Mouse (Mus musculus) kidney, postnatal 0 days (tissue): ENCODE measurements at regions not wholly inside any gene's neighbourhood (a gene's known extent, or its start where the extent isn't known, plus 50 kb on each side); places are given as distances from the start of the nearest gene placed in this dataset.

Experiments used
- ATAC-seq: fragments of 200-750 bp; cut with Nextera tagmentation; replicated peaks from 2 replicates; pipeline ENCODE4 v1.8.0; 2017; ENCODE audit warnings: low read depth, moderate number of reproducible peaks, moderate TSS enrichment, moderate library complexity; ENCODE audit not compliant: low FRiP score
- DNase-seq: peaks from one replicate; pipeline ENCODE4 v3.0.0-alpha.2; 2016; ENCODE audit warnings: low spot score
- H3K27ac ChIP-seq: fragments of 300-500 bp; sonication (generic); 2 replicates; pipeline ENCODE4 v1.5.1; 2014; ENCODE audit warnings: mild to moderate bottlenecking
- H3K27me3 ChIP-seq: fragments of 300-500 bp; sonication (generic); 2 replicates; pipeline ENCODE4 v1.6.1; 2014; ENCODE audit warnings: low read length, mixed read lengths; ENCODE audit not compliant: insufficient read depth
- H3K36me3 ChIP-seq: fragments of 300-500 bp; sonication (generic); 2 replicates; pipeline ENCODE4 v1.6.1; 2014; ENCODE audit warnings: low read length, mixed read lengths; ENCODE audit not compliant: insufficient read depth
- H3K4me1 ChIP-seq: fragments of 300-500 bp; sonication (generic); replicated peaks from 2 replicates; pipeline ENCODE4 v1.6.1; 2014; ENCODE audit warnings: antibody characterized with exemption, low read length, mixed read lengths; ENCODE audit not compliant: insufficient read depth
- H3K4me2 ChIP-seq: fragments of 300-500 bp; sonication (generic); 2 replicates; pipeline ENCODE4 v1.6.1; 2014; ENCODE audit warnings: mild to moderate bottlenecking, low read length, moderate library complexity, mixed read lengths
- H3K4me3 ChIP-seq: fragments of 300-500 bp; sonication (generic); replicated peaks from 2 replicates; pipeline ENCODE4 v1.5.1; 2014; ENCODE audit warnings: low read depth, low read length
- H3K9ac ChIP-seq: fragments of 300-500 bp; sonication (generic); 2 replicates; pipeline ENCODE4 v1.6.1; 2014; ENCODE audit warnings: low read depth, low read length
- H3K9me3 ChIP-seq: fragments of 300-500 bp; sonication (generic); replicated peaks from 2 replicates; pipeline ENCODE4 v1.6.1; 2016; ENCODE audit warnings: low read length, inconsistent platforms, mixed read lengths
- CTCF ChIP-seq: IDR thresholded peaks from 2 replicates; pipeline ENCODE4 v1.5.1; 2016; ENCODE audit warnings: antibody characterized with exemption, low read depth, mild to moderate bottlenecking, moderate library complexity
- WGBS: fragments of 180-500 bp; shearing (Covaris S2); extraction: QIAGEN DNeasy Blood & Tissue Kit; methylation state at CpG from one replicate; pipeline ENCODE4 v1.1.7; 2014; 5-methylcytosine and 5-hydroxymethylcytosine counted together

- Histone ChIP-seq H3K9ac (no peak overlapping the region), H3K27ac (no peak overlapping the region), H3K4me1 (no peaks in the 10 kb centered on the region), H3K27me3 (no peaks in the 10 kb centered on the region), H3K9me3 (no peaks in the 10 kb centered on the region), H3K4me2 (no peak overlapping the region), H3K36me3 (no peaks in the 10 kb centered on the region), H3K4me3 (no peak overlapping the region)
- TF ChIP-seq CTCF, result no peak
- ATAC-seq (no peak), DNase-seq (no peak)
- 78% methylated on average over 7 of the region's 7 CpGs for WGBS
Measured at GRCm38 (mm10) chr4:56627206-56627605, 112.7 kb upstream of the Gm26657 start.

GRCm38 (mm10) chr4:56621782-56622181 lies 118.1 kb upstream of the Gm26657 start:
- TF ChIP-seq CTCF, result no peak
- ATAC-seq, result no peak

GRCm38 (mm10) chr4:56621356-56621755 lies 118.5 kb upstream of the Gm26657 start:
- no peak for DNase-seq
- H3K27ac ChIP-seq, result no peak overlapping the region
- no peak overlapping the region for H3K4me2 ChIP-seq
- no peak overlapping the region for H3K4me3 ChIP-seq
- H3K9me3 ChIP-seq, result no peaks in the 10 kb centered on the region
- no peak overlapping the region for H3K9ac ChIP-seq
- 86% methylated on average over 1 of the region's 1 CpGs for WGBS
- H3K36me3 ChIP-seq, result no peaks in the 10 kb centered on the region
- no peak for ATAC-seq
- TF ChIP-seq CTCF, result no peak
- H3K4me1 ChIP-seq, result no peaks in the 10 kb centered on the region
- no peaks in the 10 kb centered on the region for H3K27me3 ChIP-seq

More at GRCm38 (mm10) chr4:56621782-56622181, 118.1 kb upstream of the Gm26657 start:
- no peaks in the 10 kb centered on the region for H3K4me1 ChIP-seq
- no peak for DNase-seq
- H3K27me3 ChIP-seq, result no peaks in the 10 kb centered on the region
- H3K27ac ChIP-seq, result no peak overlapping the region
- 80% methylated on average over 4 of the region's 4 CpGs for WGBS
- no peak overlapping the region for H3K4me2 ChIP-seq
- H3K9ac ChIP-seq, result no peak overlapping the region
- H3K36me3 ChIP-seq, result no peaks in the 10 kb centered on the region
- H3K9me3 ChIP-seq, result no peaks in the 10 kb centered on the region
- H3K4me3 ChIP-seq, result no peak overlapping the region

DNA sequence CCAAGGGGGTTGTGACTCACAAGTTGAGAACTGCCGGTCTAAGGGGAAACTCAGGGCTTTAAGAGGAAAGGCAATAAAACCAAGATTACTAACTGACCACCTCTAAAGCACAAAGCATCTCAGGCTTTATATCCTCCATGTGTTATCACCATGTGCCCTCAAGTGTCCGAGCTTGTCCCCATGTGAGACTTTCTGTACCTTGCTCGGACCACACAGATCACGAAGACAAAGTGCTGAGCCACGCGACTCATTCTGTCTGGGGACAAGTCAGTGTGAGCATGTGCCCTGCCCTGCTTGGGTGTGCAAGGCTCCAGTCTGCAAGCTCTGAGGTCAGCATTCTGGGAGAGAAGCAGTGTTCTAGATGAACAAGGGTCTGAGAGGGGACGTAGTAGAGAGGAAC lies 119.2 kb upstream of the Gm26657 start:
- no peak overlapping the region for H3K4me3 ChIP-seq
- no peak overlapping the region for H3K4me2 ChIP-seq
- H3K27me3 ChIP-seq, result no peaks in the 10 kb centered on the region
- H3K27ac ChIP-seq, result no peak overlapping the region
- ATAC-seq (no peak), DNase-seq (no peak)
- H3K36me3 ChIP-seq, result no peaks in the 10 kb centered on the region
- no peaks in the 10 kb centered on the region for H3K9me3 ChIP-seq
- no peak for TF ChIP-seq CTCF
- no peaks in the 10 kb centered on the region for H3K4me1 ChIP-seq
- no peak overlapping the region for H3K9ac ChIP-seq
- 81% methylated on average over 7 of the region's 7 CpGs for WGBS

DNA sequence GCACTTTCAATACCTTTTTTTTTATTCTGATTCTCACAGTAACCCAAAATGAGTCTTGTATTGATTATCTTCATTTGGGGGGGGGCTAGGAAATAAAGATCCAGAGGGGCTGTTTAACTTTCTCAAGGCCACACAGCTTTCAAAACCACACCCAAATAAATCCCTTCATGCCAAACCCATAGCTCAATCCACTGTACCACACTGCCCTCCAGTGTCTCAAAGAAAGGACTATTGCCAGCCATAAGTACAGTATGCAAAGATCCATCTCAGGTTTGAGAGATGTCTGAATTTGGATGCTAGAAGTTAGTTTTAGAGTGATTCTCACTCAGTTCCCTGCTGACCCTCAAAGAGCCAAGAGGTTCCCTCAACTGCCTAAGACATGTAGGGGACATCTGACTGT lies 120.1 kb upstream of the Gm26657 start:
- no peak for DNase-seq
- H3K27me3 ChIP-seq, result no peaks in the 10 kb centered on the region
- no peaks in the 10 kb centered on the region for H3K4me1 ChIP-seq
- H3K27ac ChIP-seq, result no peak overlapping the region
- no peak for ATAC-seq
- no peak overlapping the region for H3K9ac ChIP-seq
- no peaks in the 10 kb centered on the region for H3K9me3 ChIP-seq
- no peak for TF ChIP-seq CTCF
- H3K4me2 ChIP-seq, result no peak overlapping the region
- no peak overlapping the region for H3K4me3 ChIP-seq
- no peaks in the 10 kb centered on the region for H3K36me3 ChIP-seq

- Histone ChIP-seq H3K9ac (no peak overlapping the region), H3K4me1 (no peaks in the 10 kb centered on the region), H3K4me3 (no peak overlapping the region), H3K4me2 (no peak overlapping the region), H3K27ac (no peak overlapping the region), H3K36me3 (no peaks in the 10 kb centered on the region), H3K9me3 (no peaks in the 10 kb centered on the region), H3K27me3 (no peaks in the 10 kb centered on the region)
- ATAC-seq (no peak), DNase-seq (no peak)
- no peak for TF ChIP-seq CTCF
- WGBS, result 68% methylated on average over 3 of the region's 3 CpGs
Measured at GRCm38 (mm10) chr4:56619054-56619453, 120.8 kb upstream of the Gm26657 start.

DNA sequence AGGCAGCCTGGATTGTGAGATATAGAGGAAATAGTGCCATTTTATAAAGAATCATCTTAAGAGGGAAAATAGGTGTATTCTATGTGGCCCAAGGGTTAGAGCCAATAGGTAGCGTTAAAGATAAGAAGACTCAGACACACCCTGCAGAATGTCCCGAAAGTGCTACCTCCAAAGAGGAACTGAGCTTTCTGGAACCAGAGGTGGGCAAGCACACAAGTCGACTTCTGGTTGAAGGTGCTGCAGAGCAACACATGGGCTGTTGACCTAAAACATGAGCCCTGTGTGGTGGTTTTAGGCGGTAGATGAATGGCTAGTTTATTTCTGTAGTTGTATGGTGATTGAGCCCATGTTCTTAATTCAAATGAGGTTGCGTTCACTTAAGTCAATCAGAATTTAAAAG lies 121.4 kb upstream of the Gm26657 start:
- H3K4me3 ChIP-seq, result no peak overlapping the region
- no peaks in the 10 kb centered on the region for H3K4me1 ChIP-seq
- no peak for TF ChIP-seq CTCF
- no peak overlapping the region for H3K9ac ChIP-seq
- 95% methylated on average over 5 of the region's 5 CpGs for WGBS
- H3K27ac ChIP-seq, result no peak overlapping the region
- no peaks in the 10 kb centered on the region for H3K27me3 ChIP-seq
- no peak for ATAC-seq
- H3K36me3 ChIP-seq, result no peaks in the 10 kb centered on the region
- no peaks in the 10 kb centered on the region for H3K9me3 ChIP-seq
- no peak for DNase-seq
- no peak overlapping the region for H3K4me2 ChIP-seq
